Mouse (Mus musculus) liver, embryonic 15.5 days (tissue): ENCODE results near the gene Cnot2. TPM values are rescaled to one million over a fixed set of nuclear protein-coding genes. Genes with fewer than 3 reads are reported as not detected.
"Not testable (repeated sequence)": the region's sequence is repeated elsewhere in the genome, so short reads cannot be mapped to it uniquely, and the experiment has no call there.

ENCODE experiments used
- ATAC-seq: fragments of 200-750 bp; cut with Nextera tagmentation; 2 replicates; pipeline ENCODE4 v1.8.0; 2017; ENCODE audit warnings: moderate number of reproducible peaks, mild to moderate bottlenecking, moderate library complexity; ENCODE audit not compliant: insufficient read depth
- H3K27ac ChIP-seq: fragments of 300-500 bp; sonication (generic); replicated peaks from 2 replicates; pipeline ENCODE4 v1.5.1; 2015; ENCODE audit warnings: mild to moderate bottlenecking, inconsistent platforms
- H3K27me3 ChIP-seq: fragments of 300-500 bp; sonication (generic); 2 replicates; pipeline ENCODE4 v1.6.1; 2015; ENCODE audit warnings: mild to moderate bottlenecking, inconsistent platforms
- H3K36me3 ChIP-seq: fragments of 300-500 bp; sonication (generic); replicated peaks from 2 replicates; pipeline ENCODE4 v1.6.1; 2015; ENCODE audit warnings: moderate library complexity, mild to moderate bottlenecking, inconsistent platforms
- H3K4me1 ChIP-seq: fragments of 300-500 bp; sonication (generic); replicated peaks from 2 replicates; pipeline ENCODE4 v1.6.1; 2015; ENCODE audit warnings: inconsistent platforms
- H3K4me2 ChIP-seq: fragments of 300-500 bp; sonication (generic); 2 replicates; pipeline ENCODE4 v1.6.1; 2015; ENCODE audit warnings: moderate library complexity, mild to moderate bottlenecking, inconsistent platforms
- H3K4me3 ChIP-seq: fragments of 300-500 bp; sonication (generic); replicated peaks from 2 replicates; pipeline ENCODE4 v1.5.1; 2015; ENCODE audit warnings: mild to moderate bottlenecking, inconsistent platforms
- H3K9ac ChIP-seq: fragments of 300-500 bp; sonication (generic); 2 replicates; pipeline ENCODE4 v1.6.1; 2015; ENCODE audit warnings: moderate library complexity, mild to moderate bottlenecking, inconsistent platforms
- H3K9me3 ChIP-seq: fragments of 300-500 bp; sonication (generic); replicated peaks from 2 replicates; pipeline ENCODE4 v1.6.1; 2016; ENCODE audit warnings: inconsistent platforms
- WGBS: fragments of 180-500 bp; shearing (Covaris S2); methylation state at CpG from one replicate; pipeline ENCODE4 v1.1.7; 2015; ENCODE audit warnings: mixed read lengths; ENCODE audit not compliant: insufficient replicate concordance; 5-methylcytosine and 5-hydroxymethylcytosine counted together
- polyA plus RNA-seq: library from polyadenylated mRNA; unstranded; fragments of >200 nt; fragmentation: Nextera tagmentation; extraction: Ambion mirVana; gene quantifications from 2 replicates; pipeline ENCODE4 v1.2.1, GENCODE M21; 2015

The Cnot2 gene
- 34.6 and 36.8 TPM in 2 replicates for polyA plus RNA-seq

DNA sequence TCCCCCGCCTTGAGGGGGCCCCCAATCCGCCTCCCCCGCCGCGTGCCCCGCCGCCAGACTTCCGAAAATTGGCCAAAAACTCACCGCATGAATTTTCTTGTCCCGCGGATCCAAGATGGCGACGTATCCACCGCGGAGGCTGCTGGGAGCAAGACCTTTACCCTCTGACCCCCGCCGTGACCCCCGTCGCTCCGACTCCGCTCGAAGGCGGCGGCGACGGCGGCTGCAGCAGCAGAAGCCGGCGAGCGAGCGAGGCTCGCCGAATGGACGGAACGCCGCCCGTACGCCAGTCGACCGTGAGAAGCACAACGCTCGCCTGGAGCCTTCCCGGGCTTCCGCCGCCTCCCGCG, at the start of gene Cnot2:
TSS of gene Cnot2 (minus strand) at position 143 of the 350 bp plus-strand sequence.
- peak; percentile 89 for ATAC-seq
- Histone ChIP-seq H3K9ac (peak within 1 kb of the TSS; percentile 96), H3K27ac (peak within 1 kb of the TSS; percentile 98), H3K9me3 (no peaks in the 10 kb centered on the region), H3K36me3 (peaks cover 4% of the 10 kb centered on the region), H3K4me1 (peaks cover 22% of the 10 kb centered on the region), H3K27me3 (no peaks in the 10 kb centered on the region), H3K4me3 (peak within 1 kb of the TSS; percentile 91), H3K4me2 (peak within 1 kb of the TSS; percentile 77)
- under 1% methylated on average over 47 of the region's 47 CpGs for WGBS

DNA sequence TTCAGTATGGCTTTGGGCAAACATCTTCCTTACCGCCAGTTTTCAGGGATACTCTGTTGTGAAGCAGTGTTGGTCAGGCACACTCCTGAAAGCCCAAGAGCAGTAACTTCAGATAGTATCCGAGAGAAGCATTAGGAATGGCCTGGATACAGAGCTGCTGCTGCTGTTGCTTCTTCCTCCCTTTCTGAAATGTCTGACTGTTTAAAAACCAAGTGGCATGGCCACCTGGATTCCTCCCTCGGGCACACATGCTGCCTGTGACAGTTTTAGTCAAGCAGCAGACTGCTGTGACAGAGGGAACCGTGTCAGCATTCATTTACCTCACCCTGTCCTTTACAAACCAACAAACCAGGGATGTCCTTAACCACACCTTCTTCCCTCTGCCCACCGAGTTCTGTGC, 47.6 kb upstream of the Cnot2 start:
- 53% methylated on average over 5 of the region's 5 CpGs for WGBS
- Histone ChIP-seq H3K36me3 (no peaks in the 10 kb centered on the region), H3K4me3 (no peak overlapping the region), H3K9ac (no peak overlapping the region), H3K27ac (no peak overlapping the region), H3K4me2 (no peak overlapping the region), H3K27me3 (no peaks in the 10 kb centered on the region), H3K9me3 (no peaks in the 10 kb centered on the region), H3K4me1 (no peaks in the 10 kb centered on the region)
- ATAC-seq, result no peak

DNA sequence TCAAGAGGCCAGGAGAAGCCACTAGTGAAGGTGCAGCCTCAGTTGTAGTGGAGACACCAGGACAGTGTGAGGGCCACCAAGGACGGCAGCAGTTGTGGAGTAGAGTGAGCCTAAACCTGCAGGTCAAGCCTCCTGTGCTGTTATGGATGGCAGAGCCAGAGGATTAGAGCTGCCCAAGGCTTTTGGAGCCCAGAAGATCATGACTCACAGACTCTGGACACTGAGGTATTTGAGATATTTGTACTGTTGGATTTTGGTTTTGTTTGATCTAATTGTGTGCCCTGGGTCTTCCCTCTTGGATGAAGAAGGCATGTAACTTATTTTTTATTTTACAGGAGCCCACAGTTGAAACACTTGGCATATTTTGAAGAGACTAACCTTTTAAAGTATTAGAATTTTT, 44.7 kb upstream of the Cnot2 start:
- 55% methylated on average over 1 of the region's 1 CpGs for WGBS
- H3K4me1 ChIP-seq, result no peaks in the 10 kb centered on the region
- ATAC-seq, result no peak
- H3K4me2 ChIP-seq, result no peak overlapping the region
- H3K9ac ChIP-seq, result no peak overlapping the region
- H3K27me3 ChIP-seq, result no peaks in the 10 kb centered on the region
- H3K4me3 ChIP-seq, result no peak overlapping the region
- no peaks in the 10 kb centered on the region for H3K9me3 ChIP-seq
- no peak overlapping the region for H3K27ac ChIP-seq
- H3K36me3 ChIP-seq, result no peaks in the 10 kb centered on the region

DNA sequence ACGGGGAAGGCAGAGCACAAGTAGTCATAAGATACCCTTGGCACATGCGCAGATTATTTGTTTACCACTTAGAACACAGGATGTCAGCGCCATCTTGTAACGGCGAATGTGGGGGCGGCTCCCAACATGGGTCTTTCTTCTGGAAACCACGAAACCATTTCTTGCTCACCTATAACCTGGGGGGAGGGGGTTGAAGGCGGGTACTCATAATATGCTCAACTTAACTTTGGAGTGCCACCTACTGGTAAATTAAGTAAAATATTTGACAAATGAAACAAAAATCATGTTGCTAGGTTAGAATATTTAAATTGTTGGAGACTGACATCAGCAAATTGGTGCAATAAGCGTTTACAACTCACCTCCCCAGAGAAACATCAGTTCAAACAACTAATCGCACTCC, 31.9 kb upstream of the Cnot2 start:
- 75% methylated on average over 9 of the region's 10 CpGs for WGBS
- H3K27me3 ChIP-seq, H3K4me2 ChIP-seq: not testable (repeated sequence)

DNA sequence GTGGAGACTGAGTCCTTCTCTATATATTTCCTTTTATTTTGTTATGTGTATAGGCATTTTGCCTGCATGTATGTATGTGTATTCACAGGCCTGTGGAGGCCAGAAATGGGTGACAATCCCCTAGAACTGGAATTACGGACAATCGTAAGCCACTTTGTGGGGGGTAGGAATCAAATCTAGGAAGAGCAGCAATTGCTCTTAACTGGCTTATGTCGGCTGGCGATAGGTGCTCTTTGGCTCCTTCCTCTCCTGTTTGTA, 23.5 kb upstream of the Cnot2 start:
- Histone ChIP-seq H3K27ac (no peak overlapping the region), H3K4me3 (no peak overlapping the region), H3K4me1 (no peaks in the 10 kb centered on the region), H3K9me3 (no peaks in the 10 kb centered on the region), H3K36me3 (no peaks in the 10 kb centered on the region), H3K4me2 (no peak overlapping the region), H3K27me3 (no peaks in the 10 kb centered on the region), H3K9ac (no peak overlapping the region)
- WGBS, result 79% methylated on average over 4 of the region's 4 CpGs
- no peak for ATAC-seq

More for the DNA sequence above, 31.9 kb upstream of the Cnot2 start:
- not testable (repeated sequence) for H3K9me3 ChIP-seq, ATAC-seq, H3K27ac ChIP-seq, H3K9ac ChIP-seq, H3K4me3 ChIP-seq, H3K36me3 ChIP-seq, H3K4me1 ChIP-seq

DNA sequence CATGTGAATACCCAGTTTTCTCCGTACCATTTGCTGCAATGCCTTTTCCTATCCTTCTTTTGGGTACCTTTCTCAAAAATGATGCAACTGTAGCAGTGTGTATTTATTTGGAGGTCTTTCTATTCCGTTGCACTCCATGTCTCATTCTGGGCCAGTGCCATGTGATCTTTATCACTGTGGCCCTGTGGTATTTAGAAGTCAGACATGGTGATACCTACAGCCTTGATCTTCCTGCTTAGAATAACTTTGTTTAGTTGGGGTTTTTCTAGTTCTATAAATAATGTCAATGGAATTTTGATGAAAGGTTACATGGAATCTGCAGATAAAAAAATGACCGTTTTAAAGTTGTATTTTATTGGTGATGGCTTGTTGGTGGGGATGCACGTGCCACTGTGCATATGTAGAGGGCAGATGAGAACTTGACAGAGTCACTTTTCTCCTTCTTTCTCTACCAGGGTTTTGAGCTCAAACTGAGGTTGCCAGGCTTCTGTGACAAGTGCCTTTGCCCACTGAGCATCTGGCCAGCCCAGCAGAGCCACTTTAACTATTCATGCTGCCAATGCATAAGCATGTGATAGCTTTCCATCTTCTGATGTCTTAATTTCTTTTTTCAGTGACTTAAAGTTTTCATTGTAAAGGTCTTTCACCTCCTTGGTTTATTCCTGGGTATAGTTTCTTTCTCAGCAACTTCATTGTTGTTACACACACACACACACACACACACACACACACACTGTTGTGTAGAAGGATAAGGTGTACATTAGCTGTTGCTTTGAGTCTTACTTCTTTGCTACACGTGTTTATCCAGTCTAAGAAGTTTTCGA, 23.0 kb upstream of the Cnot2 start:
- H3K4me3 ChIP-seq, result no peak overlapping the region
- no peaks in the 10 kb centered on the region for H3K4me1 ChIP-seq
- no peaks in the 10 kb centered on the region for H3K36me3 ChIP-seq
- H3K9ac ChIP-seq, result no peak overlapping the region
- H3K9me3 ChIP-seq, result no peaks in the 10 kb centered on the region
- ATAC-seq, result no peak
- H3K4me2 ChIP-seq, result no peak overlapping the region
- H3K27ac ChIP-seq, result no peak overlapping the region
- 66% methylated on average over 6 of the region's 6 CpGs for WGBS
- no peaks in the 10 kb centered on the region for H3K27me3 ChIP-seq

DNA sequence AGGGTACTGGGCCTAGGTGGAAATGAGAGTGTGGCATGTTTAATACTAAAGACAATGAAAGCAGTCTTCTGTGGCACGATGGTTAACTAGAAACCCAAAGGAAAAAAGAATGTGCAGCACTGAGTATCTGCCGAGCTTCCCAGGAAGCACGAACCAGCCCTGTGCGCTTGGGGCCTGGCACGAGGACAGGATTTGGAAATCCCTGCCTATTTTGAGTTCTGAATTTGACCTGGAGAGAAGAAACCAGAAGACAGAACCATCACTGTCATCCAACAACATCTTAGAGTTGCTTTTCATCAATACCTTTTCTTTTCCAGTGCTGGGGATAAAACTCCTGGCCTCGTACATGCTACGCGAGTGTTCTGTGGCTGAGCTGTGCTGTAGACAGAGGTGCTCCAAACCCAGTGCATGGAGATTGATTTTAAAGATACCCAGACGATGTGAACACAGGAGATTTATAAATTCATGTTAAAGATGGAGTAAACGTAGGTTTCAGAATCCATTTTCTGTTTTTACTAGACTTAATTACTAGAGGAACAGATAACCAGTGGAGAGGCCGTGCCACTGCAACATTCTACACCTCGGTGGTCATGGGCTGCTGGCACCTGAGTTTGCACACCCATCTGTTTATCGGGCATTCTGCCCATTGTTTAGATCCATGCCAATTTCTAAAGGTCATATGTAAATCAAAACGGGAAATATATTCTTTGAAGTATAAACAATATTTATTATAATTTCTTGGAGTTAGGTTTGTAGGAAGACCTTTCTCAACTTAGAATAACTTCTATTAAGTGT, 17.9 kb upstream of the Cnot2 start:
- Histone ChIP-seq H3K9ac (no peak overlapping the region), H3K36me3 (no peaks in the 10 kb centered on the region), H3K4me2 (no peak overlapping the region), H3K27me3 (no peaks in the 10 kb centered on the region), H3K4me3 (no peak overlapping the region), H3K9me3 (no peaks in the 10 kb centered on the region), H3K27ac (no peak overlapping the region), H3K4me1 (no peaks in the 10 kb centered on the region)
- no peak for ATAC-seq
- 69% methylated on average over 14 of the region's 14 CpGs for WGBS

DNA sequence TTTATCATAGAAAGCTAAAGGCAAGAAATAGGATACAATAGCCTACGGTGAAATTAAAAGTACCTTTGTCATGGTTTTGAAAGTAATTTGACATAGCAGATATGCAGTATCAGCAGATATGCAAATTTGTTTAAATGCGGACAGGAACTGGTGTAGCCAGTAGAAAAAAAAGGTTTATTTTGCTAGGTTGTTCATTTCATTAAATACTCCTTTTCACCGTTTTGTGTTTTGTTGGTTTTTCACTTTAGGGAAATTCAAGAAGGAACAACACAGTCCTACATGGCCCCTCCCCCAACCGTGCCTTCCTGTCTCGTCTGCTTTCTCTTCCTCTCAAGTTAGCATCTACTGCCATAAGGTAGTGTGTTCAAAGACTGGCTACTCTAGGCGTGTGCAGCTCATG, 1.4 kb upstream of the Cnot2 start:
- Histone ChIP-seq H3K27ac (peak overlapping the region; percentile 98; the same call in 1 of the 2 replicates), H3K4me2 (peak overlapping the region; percentile 77), H3K4me3 (peak overlapping the region; percentile 91), H3K27me3 (no peaks in the 10 kb centered on the region), H3K4me1 (peaks cover 18% of the 10 kb centered on the region), H3K9me3 (no peaks in the 10 kb centered on the region), H3K9ac (peak overlapping the region; percentile 39), H3K36me3 (peaks cover 4% of the 10 kb centered on the region)
- no peak for ATAC-seq
- WGBS, result 4% methylated on average over 6 of the region's 6 CpGs

DNA sequence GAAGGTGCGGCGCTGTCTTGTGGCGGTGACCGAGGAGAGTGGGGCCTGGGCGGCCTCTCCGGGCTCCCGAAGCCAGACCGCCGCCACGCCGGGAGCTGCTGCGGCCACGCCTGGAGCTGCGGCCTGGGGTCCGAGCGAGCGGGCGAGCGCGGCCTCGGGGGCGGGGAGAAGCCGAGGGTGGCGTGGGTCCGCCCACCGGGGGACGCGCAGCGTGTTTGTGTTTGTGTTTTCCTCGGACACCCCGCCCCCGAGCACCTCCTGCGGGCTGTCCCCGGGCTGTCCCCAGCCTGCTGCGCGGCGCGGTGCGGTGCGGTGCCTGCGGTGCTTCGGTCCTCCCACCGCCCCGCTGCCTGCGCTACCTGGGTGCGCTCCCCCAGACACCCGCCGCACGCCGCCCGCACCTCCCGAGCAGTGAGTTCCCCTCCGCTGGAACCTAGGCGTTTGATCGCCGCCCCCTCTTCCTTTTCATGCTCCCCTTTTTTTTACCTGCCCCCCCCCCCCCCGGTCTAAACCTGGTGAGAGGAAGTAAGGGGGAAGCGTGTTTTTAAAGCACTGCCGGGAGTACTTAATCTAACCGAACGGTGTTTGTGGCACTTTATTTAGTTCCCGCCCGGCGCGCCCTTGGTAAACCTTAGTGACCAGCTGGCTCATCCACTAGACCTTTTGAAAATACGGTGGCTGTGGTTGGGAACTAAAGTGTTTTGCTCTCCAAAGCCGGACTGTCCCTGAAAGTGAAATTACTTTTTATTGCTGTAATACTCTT, 589 bp upstream of the Cnot2 start:
- Histone ChIP-seq H3K9ac (peak overlapping the region; percentile 96), H3K4me2 (peak overlapping the region; percentile 77), H3K4me1 (peaks cover 22% of the 10 kb centered on the region), H3K9me3 (no peaks in the 10 kb centered on the region), H3K4me3 (peak overlapping the region; percentile 91), H3K27ac (peak overlapping the region; percentile 98), H3K27me3 (no peaks in the 10 kb centered on the region), H3K36me3 (peaks cover 4% of the 10 kb centered on the region)
- under 1% methylated on average over 64 of the region's 67 CpGs for WGBS
- peak; percentile 85 for ATAC-seq

DNA sequence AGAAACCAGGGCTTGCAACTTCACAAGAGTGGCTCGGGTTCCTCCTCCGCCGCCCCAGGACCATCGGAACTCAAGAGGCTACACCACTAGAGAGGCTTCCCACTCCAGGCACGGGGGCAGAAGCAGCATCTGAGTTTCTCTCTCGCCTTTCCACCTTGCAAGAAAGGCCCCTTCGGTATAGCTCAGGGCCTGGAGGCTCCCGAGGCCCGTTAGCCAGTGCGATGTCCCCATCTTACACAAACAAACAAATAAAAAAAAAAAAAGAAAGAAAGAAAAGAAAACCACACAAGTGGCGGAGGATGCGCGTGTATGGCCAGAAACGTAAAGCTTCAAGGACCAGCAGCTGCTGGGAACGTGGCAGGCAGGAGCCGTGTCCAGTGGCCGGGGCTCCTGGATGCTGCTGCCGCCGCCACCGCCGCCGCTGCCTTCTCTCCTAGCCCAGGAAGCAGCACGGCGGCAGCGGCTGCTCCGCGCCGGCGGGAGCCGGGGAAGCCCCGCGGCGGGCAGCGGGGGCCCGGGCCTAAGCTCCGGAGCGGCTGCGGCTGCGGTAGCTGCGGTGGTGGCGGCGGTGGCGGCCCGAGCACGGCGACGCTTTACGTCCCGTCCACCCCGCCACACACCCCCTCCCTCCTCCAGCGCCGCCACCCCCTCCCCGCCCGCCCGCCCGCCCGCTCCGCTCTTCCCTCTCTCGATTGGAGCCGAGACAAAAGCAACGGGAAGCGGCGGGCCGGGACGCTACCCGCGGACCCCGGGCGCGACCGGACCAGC, 536 bp downstream of the Cnot2 start:
- H3K9me3 ChIP-seq, result no peaks in the 10 kb centered on the region
- H3K4me1 ChIP-seq, result peaks cover 22% of the 10 kb centered on the region
- peak; percentile 72 for ATAC-seq
- H3K4me3 ChIP-seq, result peak overlapping the region; percentile 91
- no peaks in the 10 kb centered on the region for H3K27me3 ChIP-seq
- peak overlapping the region; percentile 77 for H3K4me2 ChIP-seq
- H3K9ac ChIP-seq, result peak overlapping the region; percentile 96
- peaks cover 4% of the 10 kb centered on the region for H3K36me3 ChIP-seq
- peak overlapping the region; percentile 98 for H3K27ac ChIP-seq
- under 1% methylated on average over 60 of the region's 71 CpGs for WGBS
